Mouse (Mus musculus) forebrain, embryonic 14.5 days (tissue): ENCODE data around the gene Tbc1d19. TPM values are rescaled to one million over a fixed set of nuclear protein-coding genes. Genes with fewer than 3 reads are reported as not detected.

Experiments
- ATAC-seq: fragments of 200-750 bp; cut with Nextera tagmentation; 2 replicates; pipeline ENCODE4 v1.8.0; 2017; ENCODE audit warnings: mild to moderate bottlenecking, moderate library complexity
- DNase-seq: peaks from one replicate; pipeline ENCODE4 v3.0.0-alpha.2; 2015; ENCODE audit warnings: low spot score
- H3K27ac ChIP-seq: fragments of 300-500 bp; sonication (generic); 2 replicates; pipeline ENCODE4 v1.5.1; 2014; ENCODE audit warnings: low read depth, mild to moderate bottlenecking, control low read depth, low read length, moderate library complexity
- H3K27me3 ChIP-seq: fragments of 300-500 bp; sonication (generic); replicated peaks from 2 replicates; pipeline ENCODE4 v1.6.1; 2014; ENCODE audit warnings: low read length, control low read depth, mixed read lengths; ENCODE audit not compliant: control insufficient read depth, insufficient read depth
- H3K36me3 ChIP-seq: fragments of 300-500 bp; sonication (generic); 2 replicates; pipeline ENCODE4 v1.6.1; 2014; ENCODE audit warnings: low read length, control low read depth; ENCODE audit not compliant: control insufficient read depth, insufficient read depth
- H3K4me1 ChIP-seq: fragments of 300-500 bp; sonication (generic); 2 replicates; pipeline ENCODE4 v1.6.1; 2014; ENCODE audit warnings: antibody characterized with exemption, low read length, control low read depth; ENCODE audit not compliant: control insufficient read depth, insufficient read depth
- H3K4me2 ChIP-seq: fragments of 300-500 bp; sonication (generic); 2 replicates; pipeline ENCODE4 v1.6.1; 2014; ENCODE audit warnings: mild to moderate bottlenecking, control low read depth, low read length
- H3K4me3 ChIP-seq: fragments of 300-500 bp; sonication (generic); 2 replicates; pipeline ENCODE4 v1.5.1; 2014; ENCODE audit warnings: low read depth, low read length, control low read depth
- H3K9ac ChIP-seq: fragments of 300-500 bp; sonication (generic); 2 replicates; pipeline ENCODE4 v1.6.1; 2014; ENCODE audit warnings: mild to moderate bottlenecking, low read length, control low read depth, moderate library complexity
- H3K9me3 ChIP-seq: fragments of 300-500 bp; sonication (generic); replicated peaks from 2 replicates; pipeline ENCODE4 v1.6.1; 2016; ENCODE audit warnings: low read length, control low read depth, mixed read lengths; ENCODE audit not compliant: control insufficient read depth
- WGBS: fragments of 180-500 bp; shearing (Covaris S2); extraction: QIAGEN DNeasy Blood & Tissue Kit; methylation state at CpG from one replicate; pipeline ENCODE4 v1.1.7; 2014; 5-methylcytosine and 5-hydroxymethylcytosine counted together
- polyA plus RNA-seq: library from polyadenylated mRNA; unstranded; fragments of >200 nt; fragmentation: Nextera tagmentation; extraction: Ambion mirVana; gene quantifications from 2 replicates; pipeline ENCODE4 v1.2.1, GENCODE M21; 2014

Gene Tbc1d19
- polyA plus RNA-seq, 1 experiment from 2014 or later: 60.9 TPM

GRCm38 (mm10) chr5:53841256-53841655 lies 31.9 kb downstream of the Tbc1d19 start:
- no peaks in the 10 kb centered on the region for H3K9me3 ChIP-seq
- ATAC-seq (no peak), DNase-seq (no peak)
- no peak overlapping the region for H3K9ac ChIP-seq
- H3K27me3 ChIP-seq: no peaks in the 10 kb centered on the region
- no peaks in the 10 kb centered on the region for H3K4me1 ChIP-seq
- no peak overlapping the region for H3K27ac ChIP-seq
- H3K4me3 ChIP-seq: no peak overlapping the region
- H3K4me2 ChIP-seq: no peak overlapping the region
- peaks cover 10% of the 10 kb centered on the region; the same call in 1 of the 2 replicates for H3K36me3 ChIP-seq
- 94% methylated on average over 5 of the region's 5 CpGs for WGBS

GRCm38 (mm10) chr5:53848294-53848942 lies 39.0 kb downstream of the Tbc1d19 start:
- Histone ChIP-seq H3K27ac (peak overlapping the region; percentile 15; the same call in 1 of the 2 replicates), H3K27me3 (no peaks in the 10 kb centered on the region), H3K9me3 (no peaks in the 10 kb centered on the region), H3K4me2 (no peak overlapping the region), H3K9ac (no peak overlapping the region), H3K4me1 (no peaks in the 10 kb centered on the region), H3K4me3 (no peak overlapping the region), H3K36me3 (peaks cover 17% of the 10 kb centered on the region)
- ATAC-seq (peak; percentile 77), DNase-seq (peak; percentile 57)
- WGBS: 61% methylated on average over 2 of the region's 2 CpGs

GRCm38 (mm10) chr5:53852574-53852973 lies 43.2 kb downstream of the Tbc1d19 start:
- 0 out of 2 replicates have a peak, but pooled peaks have one; percentile 21 for ATAC-seq
- no peak overlapping the region for H3K27ac ChIP-seq
- H3K9ac ChIP-seq: no peak overlapping the region
- peak; percentile 17 for DNase-seq
- no peak overlapping the region for H3K4me2 ChIP-seq
- H3K9me3 ChIP-seq: no peaks in the 10 kb centered on the region
- H3K36me3 ChIP-seq: peaks cover 18% of the 10 kb centered on the region
- H3K4me3 ChIP-seq: no peak overlapping the region
- no peaks in the 10 kb centered on the region for H3K4me1 ChIP-seq
- no peaks in the 10 kb centered on the region for H3K27me3 ChIP-seq
- 71% methylated on average over 5 of the region's 5 CpGs for WGBS

GRCm38 (mm10) chr5:53854561-53854960 lies 45.2 kb downstream of the Tbc1d19 start:
- Histone ChIP-seq H3K27me3 (no peaks in the 10 kb centered on the region), H3K4me1 (no peaks in the 10 kb centered on the region), H3K9ac (no peak overlapping the region), H3K4me2 (no peak overlapping the region), H3K27ac (peak overlapping the region; percentile 23; the same call in 1 of the 2 replicates), H3K4me3 (no peak overlapping the region), H3K36me3 (peaks cover 18% of the 10 kb centered on the region), H3K9me3 (no peaks in the 10 kb centered on the region)
- WGBS: 61% methylated on average over 6 of the region's 6 CpGs
- ATAC-seq: peak; percentile 70
- DNase-seq: peak; percentile 52

- H3K9ac ChIP-seq: no peak overlapping the region
- no peaks in the 10 kb centered on the region for H3K4me1 ChIP-seq
- peaks cover 12% of the 10 kb centered on the region for H3K36me3 ChIP-seq
- no peak overlapping the region for H3K27ac ChIP-seq
- H3K4me2 ChIP-seq: no peak overlapping the region
- no peak for DNase-seq
- no peaks in the 10 kb centered on the region for H3K9me3 ChIP-seq
- no peak overlapping the region for H3K4me3 ChIP-seq
- H3K27me3 ChIP-seq: no peaks in the 10 kb centered on the region
- no peak for ATAC-seq
- 86% methylated on average over 6 of the region's 6 CpGs for WGBS
Measured at GRCm38 (mm10) chr5:53856011-53856410, 46.6 kb downstream of the Tbc1d19 start.

- no peaks in the 10 kb centered on the region for H3K27me3 ChIP-seq
- H3K4me1 ChIP-seq: no peaks in the 10 kb centered on the region
- H3K4me2 ChIP-seq: no peak overlapping the region
- 80% methylated on average over 5 of the region's 5 CpGs for WGBS
- DNase-seq (no peak), ATAC-seq (no peak)
- no peaks in the 10 kb centered on the region for H3K9me3 ChIP-seq
- no peak overlapping the region for H3K4me3 ChIP-seq
- H3K9ac ChIP-seq: no peak overlapping the region
- peaks cover 3% of the 10 kb centered on the region; the same call in 1 of the 2 replicates for H3K36me3 ChIP-seq
- H3K27ac ChIP-seq: no peak overlapping the region
Measured at GRCm38 (mm10) chr5:53865146-53865545, 55.7 kb downstream of the Tbc1d19 start.

- H3K9me3 ChIP-seq: no peaks in the 10 kb centered on the region
- DNase-seq (no peak), ATAC-seq (no peak)
- 88% methylated on average over 6 of the region's 6 CpGs for WGBS
- H3K4me3 ChIP-seq: no peak overlapping the region
- no peaks in the 10 kb centered on the region for H3K4me1 ChIP-seq
- H3K4me2 ChIP-seq: no peak overlapping the region
- H3K27ac ChIP-seq: no peak overlapping the region
- H3K9ac ChIP-seq: no peak overlapping the region
- peaks cover 3% of the 10 kb centered on the region; the same call in 1 of the 2 replicates for H3K36me3 ChIP-seq
- H3K27me3 ChIP-seq: no peaks in the 10 kb centered on the region
Measured at GRCm38 (mm10) chr5:53865991-53866390, 56.6 kb downstream of the Tbc1d19 start.

- no peak overlapping the region for H3K27ac ChIP-seq
- H3K4me1 ChIP-seq: no peaks in the 10 kb centered on the region
- peak; percentile 94 for ATAC-seq
- H3K27me3 ChIP-seq: no peaks in the 10 kb centered on the region
- peak; percentile 79 for DNase-seq
- H3K4me2 ChIP-seq: no peak overlapping the region
- no peaks in the 10 kb centered on the region for H3K9me3 ChIP-seq
- no peak overlapping the region for H3K4me3 ChIP-seq
- 31% methylated on average over 6 of the region's 6 CpGs for WGBS
- peaks cover 7% of the 10 kb centered on the region for H3K36me3 ChIP-seq
- H3K9ac ChIP-seq: no peak overlapping the region
Measured at GRCm38 (mm10) chr5:53871665-53872312, 62.4 kb downstream of the Tbc1d19 start.

- Histone ChIP-seq H3K36me3 (peaks cover 7% of the 10 kb centered on the region), H3K27me3 (no peaks in the 10 kb centered on the region), H3K27ac (no peak overlapping the region), H3K4me3 (no peak overlapping the region), H3K4me1 (no peaks in the 10 kb centered on the region), H3K9ac (no peak overlapping the region), H3K9me3 (no peaks in the 10 kb centered on the region), H3K4me2 (no peak overlapping the region)
- DNase-seq (no peak), ATAC-seq (no peak)
- 87% methylated on average over 3 of the region's 3 CpGs for whole genome bisulfite sequencing
Measured at GRCm38 (mm10) chr5:53874966-53875365, 65.6 kb downstream of the Tbc1d19 start.
